Mouse (Mus musculus) brain, embryonic 14.5 days (tissue): ENCODE measurements around the gene Timd4.

Experiments
- CTCF ChIP-seq: fragments of 200-500 bp; IDR thresholded peaks from 2 replicates; pipeline ENCODE4 v1.5.1; 2012; ENCODE audit warnings: inconsistent platforms, mild to moderate bottlenecking, moderate library complexity, borderline replicate concordance; ENCODE audit not compliant: insufficient read depth, insufficient read length; ENCODE audit errors: extremely low read depth
- POLR2A ChIP-seq: fragments of 200-500 bp; IDR thresholded peaks from 2 replicates; pipeline ENCODE4 v1.6.1; 2012; ENCODE audit warnings: mild to moderate bottlenecking, inconsistent platforms, borderline replicate concordance; ENCODE audit not compliant: poor library complexity, insufficient read depth, insufficient read length, severe bottlenecking; ENCODE audit errors: extremely low read depth

GRCm38 (mm10) chr11:46846661-46847060, 36.1 kb downstream of the Timd4 start:
- TF ChIP-seq POLR2A = no peak
- no peak for TF ChIP-seq CTCF
